Mouse (Mus musculus): Measurements from ENCODE around the gene Usp33. TPM values are rescaled to one million over a fixed set of nuclear protein-coding genes. Genes with fewer than 3 reads are reported as not detected.

Usp33 gene
- total and polyA plus RNA-seq, 2 experiments from 2014 or later, result 67.6 to 113 TPM

DNA sequence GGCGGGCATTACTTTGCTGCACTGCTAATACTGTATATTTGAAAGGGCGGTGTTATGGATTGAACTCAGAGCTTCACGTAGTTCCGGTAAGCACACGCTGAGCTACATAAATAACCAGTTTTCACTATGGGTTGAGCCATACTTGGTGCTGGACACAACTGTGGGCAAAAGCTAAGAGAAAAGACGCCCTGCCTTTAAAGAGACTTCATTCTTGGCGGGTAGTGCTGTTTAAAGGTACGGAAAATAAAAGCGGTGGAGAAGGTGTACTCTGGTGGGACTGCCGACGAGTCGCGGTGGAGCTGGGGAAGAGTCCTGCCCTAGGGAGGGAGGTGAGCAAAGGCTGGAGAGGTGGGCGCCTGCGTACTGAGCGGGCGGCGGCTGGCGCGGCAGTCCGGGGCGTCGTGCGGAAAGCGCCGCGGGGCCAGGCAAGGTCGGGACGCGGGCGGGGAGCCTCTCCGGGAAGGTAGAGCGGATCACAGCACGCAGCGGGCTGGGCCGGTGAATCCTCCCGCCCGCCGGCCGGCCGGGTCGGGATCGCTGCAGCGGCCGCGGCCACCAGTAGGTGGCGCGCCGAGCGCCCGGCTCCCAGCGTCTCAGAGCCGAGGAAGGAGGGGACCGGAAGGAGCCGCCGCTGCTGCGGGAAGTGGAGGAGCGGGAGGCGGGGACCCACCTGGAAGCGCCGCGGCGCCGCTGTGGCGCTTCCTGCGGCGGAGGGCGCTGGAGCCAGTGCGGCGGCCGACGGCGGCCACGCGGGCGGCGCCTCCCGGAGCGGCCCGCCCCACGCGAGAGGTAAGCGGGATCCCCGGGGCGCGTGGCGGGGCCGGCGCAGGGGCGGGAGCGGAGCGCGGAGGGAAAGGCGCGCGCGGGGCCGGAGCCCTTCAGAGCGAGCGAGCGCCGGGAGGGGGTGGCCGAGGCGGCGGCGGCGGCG, 49.3 kb downstream of the Usp33 start, which contains the start of gene Zzz3:
Zzz3 (plus strand) TSS at position 124 of the 928 bp plus-strand sequence.
- peak within 1 kb of the TSS; percentile 80 for H3K4me2 ChIP-seq (ENCODE audit: low read depth)
- H3K27me3 ChIP-seq (ENCODE audit: insufficient read depth, low read length), result no peaks in the 10 kb centered on the region
- TF ChIP-seq CTCF (IDR thresholded peaks at IDR 0.05; ENCODE audit: low read depth), result peak; percentile 85
- H3K9ac ChIP-seq, result peak within 1 kb of the TSS; percentile 89
- DNase-seq (peak; percentile 93), ATAC-seq (peak; percentile 93)
- H3K4me3 ChIP-seq (ENCODE audit: low read depth, low read length), result peak within 1 kb of the TSS; percentile 85
- H3K27ac ChIP-seq (ENCODE audit: low read depth, low read length), result peak within 1 kb of the TSS; percentile 99
- H3K36me3 ChIP-seq (ENCODE audit: insufficient read depth), result peaks cover 6% of the 10 kb centered on the region; the same call in 1 of the 2 replicates
- H3K4me1 ChIP-seq (ENCODE audit: insufficient read depth), result no peaks in the 10 kb centered on the region
- no peaks in the 10 kb centered on the region for H3K9me3 ChIP-seq (ENCODE audit: low read length)
- WGBS, result under 1% methylated on average over 85 of the region's 108 CpGs

DNA sequence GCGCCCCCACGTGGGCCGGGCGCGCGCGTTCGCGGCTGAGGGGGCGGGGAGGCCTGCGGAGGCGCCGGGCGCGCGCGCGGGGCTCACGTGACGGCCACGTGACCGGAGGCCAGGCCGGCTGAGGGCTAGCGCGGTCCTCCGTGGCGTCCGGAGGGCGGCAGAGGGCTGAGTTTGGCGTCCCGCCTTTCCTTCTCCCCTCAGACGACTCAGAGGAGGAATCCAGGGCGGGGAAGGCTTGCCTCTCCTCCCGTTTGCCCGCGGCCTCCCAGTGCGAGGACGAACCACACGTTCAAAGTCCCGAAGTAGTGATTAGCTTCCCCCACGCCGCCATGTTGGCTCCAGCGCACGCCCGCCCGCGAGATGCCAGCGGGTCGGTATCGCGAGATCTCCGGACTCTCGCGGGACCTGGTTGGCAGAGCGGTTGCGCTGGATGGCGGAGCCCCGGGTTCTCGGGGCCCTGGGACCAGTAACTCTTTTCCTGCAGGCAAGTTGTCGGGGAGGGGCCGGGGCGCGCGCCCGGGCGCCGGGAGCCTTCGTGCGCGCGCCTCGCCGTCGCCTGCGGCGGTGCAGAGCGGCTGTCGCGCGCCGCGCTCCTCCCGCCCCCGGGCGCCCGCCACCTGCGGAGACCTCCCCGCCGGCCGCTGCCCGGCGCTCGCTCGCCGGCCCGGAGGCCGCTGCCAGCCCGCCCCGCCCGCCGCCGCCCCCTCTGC, 50.2 kb downstream of the Usp33 start:
- no peak for TF ChIP-seq CTCF (IDR thresholded peaks at IDR 0.05; ENCODE audit: low read depth)
- peaks cover 2% of the 10 kb centered on the region; the same call in 1 of the 2 replicates for H3K36me3 ChIP-seq (ENCODE audit: insufficient read depth)
- no peaks in the 10 kb centered on the region for H3K4me1 ChIP-seq (ENCODE audit: insufficient read depth)
- peak overlapping the region; percentile 89 for H3K9ac ChIP-seq
- peak overlapping the region; percentile 99 for H3K27ac ChIP-seq (ENCODE audit: low read depth, low read length)
- DNase-seq (peak; percentile 99), ATAC-seq (peak; percentile 91)
- peak overlapping the region; percentile 85 for H3K4me3 ChIP-seq (ENCODE audit: low read depth, low read length)
- peak overlapping the region; percentile 80 for H3K4me2 ChIP-seq (ENCODE audit: low read depth)
- WGBS, result 2% methylated on average over 82 of the region's 102 CpGs
- H3K9me3 ChIP-seq (ENCODE audit: low read length), result no peaks in the 10 kb centered on the region
- no peaks in the 10 kb centered on the region for H3K27me3 ChIP-seq (ENCODE audit: insufficient read depth, low read length)

DNA sequence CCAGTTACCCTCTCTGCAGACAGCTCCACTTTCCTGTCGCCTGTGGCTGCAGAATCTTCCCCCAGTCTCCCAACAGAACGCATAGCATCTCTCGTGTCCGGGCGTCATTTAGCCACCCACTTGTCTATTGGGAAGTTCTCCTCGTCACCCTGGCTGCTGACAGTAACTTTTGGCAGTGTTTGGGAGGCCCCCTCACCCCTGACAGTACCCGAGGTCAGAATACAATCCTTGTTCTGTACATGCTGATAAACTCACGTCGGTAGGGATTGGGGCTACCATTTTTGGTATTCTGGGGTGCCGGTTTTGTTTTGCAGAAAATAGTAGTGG, 50.7 kb downstream of the Usp33 start:
- Histone ChIP-seq H3K4me1 (ENCODE audit: insufficient read depth) (no peaks in the 10 kb centered on the region), H3K4me2 (ENCODE audit: low read depth) (peak overlapping the region; percentile 80), H3K4me3 (ENCODE audit: low read depth, low read length) (peak overlapping the region; percentile 85), H3K27ac (ENCODE audit: low read depth, low read length) (peak overlapping the region; percentile 99), H3K36me3 (ENCODE audit: insufficient read depth) (no peaks in the 10 kb centered on the region; the same call in 1 of the 2 replicates), H3K9ac (peak overlapping the region; percentile 89), H3K9me3 (ENCODE audit: low read length) (no peaks in the 10 kb centered on the region), H3K27me3 (ENCODE audit: insufficient read depth, low read length) (no peaks in the 10 kb centered on the region)
- WGBS, result under 1% methylated on average over 10 of the region's 10 CpGs
- DNase-seq (no peak), ATAC-seq (no peak)
- no peak for TF ChIP-seq CTCF (IDR thresholded peaks at IDR 0.05; ENCODE audit: low read depth)

DNA sequence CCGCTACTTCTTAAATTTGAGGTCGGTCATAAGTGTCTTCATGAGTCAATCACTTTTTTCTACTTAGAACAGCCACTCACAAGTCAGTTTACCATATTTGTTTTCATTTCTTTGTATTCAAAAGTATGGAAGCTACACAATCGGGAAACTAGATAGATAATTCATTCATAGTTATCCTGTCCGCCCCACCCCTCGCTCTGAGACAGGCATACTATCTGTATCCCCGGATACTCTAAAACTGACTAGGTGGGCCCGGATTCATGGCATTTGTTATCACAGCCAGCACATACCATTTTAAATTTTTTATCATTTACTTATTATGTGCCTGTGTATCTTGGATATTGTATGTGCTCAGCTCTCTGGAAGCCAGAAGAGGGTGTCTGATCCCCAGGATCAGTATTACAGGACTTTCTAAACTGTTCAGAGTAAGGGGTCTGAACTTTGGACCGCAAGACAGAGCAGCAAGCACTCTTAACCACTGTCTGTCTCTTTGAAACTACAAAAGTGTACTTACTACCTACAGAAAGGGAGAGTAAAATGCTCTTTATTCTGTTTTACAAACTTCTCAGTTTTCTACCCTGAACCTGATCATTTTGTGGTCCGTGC, 51.2 kb downstream of the Usp33 start:
- TF ChIP-seq CTCF (IDR thresholded peaks at IDR 0.05; ENCODE audit: low read depth), result peak; percentile 24; the same call in 1 of the 2 replicates
- WGBS, result 51% methylated on average over 9 of the region's 9 CpGs
- no peak overlapping the region for H3K27ac ChIP-seq (ENCODE audit: low read depth, low read length)
- no peaks in the 10 kb centered on the region for H3K27me3 ChIP-seq (ENCODE audit: insufficient read depth, low read length)
- DNase-seq (no peak), ATAC-seq (no peak)
- H3K9ac ChIP-seq, result peak overlapping the region; percentile 89
- peak overlapping the region; percentile 80 for H3K4me2 ChIP-seq (ENCODE audit: low read depth)
- H3K36me3 ChIP-seq (ENCODE audit: insufficient read depth), result no peaks in the 10 kb centered on the region; the same call in 1 of the 2 replicates
- H3K4me3 ChIP-seq (ENCODE audit: low read depth, low read length), result peak overlapping the region; percentile 85
- H3K9me3 ChIP-seq (ENCODE audit: low read length), result no peaks in the 10 kb centered on the region
- H3K4me1 ChIP-seq (ENCODE audit: insufficient read depth), result no peaks in the 10 kb centered on the region

DNA sequence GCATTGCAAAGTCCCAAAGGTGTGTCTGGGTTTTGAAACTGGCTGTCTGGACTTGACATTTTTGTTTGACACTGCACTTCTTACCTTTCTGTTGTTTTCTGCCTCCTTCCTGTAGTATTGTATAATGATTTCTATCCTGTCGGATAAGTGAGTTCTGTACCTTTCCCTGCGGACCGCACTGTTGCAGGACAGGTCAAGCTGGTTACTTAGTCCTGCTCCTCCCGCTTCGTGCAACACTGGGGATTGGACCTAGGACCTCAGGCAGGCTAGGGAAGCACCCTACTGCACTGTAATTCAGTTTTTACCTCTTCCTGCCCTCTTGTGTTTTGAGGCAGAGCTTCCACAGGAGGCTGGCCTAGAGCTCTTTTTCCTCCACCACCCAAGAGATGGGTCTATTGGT, 54.2 kb downstream of the Usp33 start:
- Histone ChIP-seq H3K27ac (ENCODE audit: low read depth, low read length) (no peak overlapping the region), H3K27me3 (ENCODE audit: insufficient read depth, low read length) (no peaks in the 10 kb centered on the region), H3K4me3 (ENCODE audit: low read depth, low read length) (no peak overlapping the region), H3K9me3 (ENCODE audit: low read length) (no peaks in the 10 kb centered on the region), H3K4me1 (ENCODE audit: insufficient read depth) (no peaks in the 10 kb centered on the region), H3K4me2 (ENCODE audit: low read depth) (no peak overlapping the region), H3K9ac (no peak overlapping the region), H3K36me3 (ENCODE audit: insufficient read depth) (no peaks in the 10 kb centered on the region)
- WGBS, result 91% methylated on average over 5 of the region's 5 CpGs
- ATAC-seq (no peak), DNase-seq (no peak)
- TF ChIP-seq CTCF (IDR thresholded peaks at IDR 0.05; ENCODE audit: low read depth), result no peak

DNA sequence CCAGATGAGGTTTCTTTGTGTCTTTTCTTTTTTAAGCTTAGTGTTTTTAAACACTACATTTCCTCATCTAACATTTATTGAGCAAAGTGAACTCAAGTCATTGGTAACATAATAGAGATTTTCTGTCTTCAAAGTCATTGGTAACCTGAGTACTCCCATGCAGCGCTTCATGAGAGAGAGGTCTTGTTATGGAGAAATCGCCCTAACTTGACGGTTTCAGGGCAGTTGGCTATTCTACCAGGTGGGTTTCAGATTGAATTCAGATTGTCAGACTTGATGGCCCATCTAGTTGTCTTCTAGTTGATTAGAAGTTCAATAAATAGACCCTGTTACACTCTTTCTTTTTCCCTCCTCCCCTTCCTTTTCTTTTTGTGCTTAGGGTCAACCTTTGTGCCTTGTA, 54.6 kb downstream of the Usp33 start:
- H3K9me3 ChIP-seq (ENCODE audit: low read length), result no peaks in the 10 kb centered on the region
- H3K4me3 ChIP-seq (ENCODE audit: low read depth, low read length), result no peak overlapping the region
- H3K36me3 ChIP-seq (ENCODE audit: insufficient read depth), result no peaks in the 10 kb centered on the region
- WGBS, result 87% methylated on average over 3 of the region's 3 CpGs
- no peak overlapping the region for H3K4me2 ChIP-seq (ENCODE audit: low read depth)
- no peaks in the 10 kb centered on the region for H3K4me1 ChIP-seq (ENCODE audit: insufficient read depth)
- DNase-seq (no peak), ATAC-seq (no peak)
- no peak for TF ChIP-seq CTCF (IDR thresholded peaks at IDR 0.05; ENCODE audit: low read depth)
- no peak overlapping the region for H3K9ac ChIP-seq
- no peak overlapping the region for H3K27ac ChIP-seq (ENCODE audit: low read depth, low read length)
- H3K27me3 ChIP-seq (ENCODE audit: insufficient read depth, low read length), result no peaks in the 10 kb centered on the region

Measured in forebrain, postnatal 0 days (tissue).